Mouse (Mus musculus): ENCODE data around the gene Itpka.

DNA sequence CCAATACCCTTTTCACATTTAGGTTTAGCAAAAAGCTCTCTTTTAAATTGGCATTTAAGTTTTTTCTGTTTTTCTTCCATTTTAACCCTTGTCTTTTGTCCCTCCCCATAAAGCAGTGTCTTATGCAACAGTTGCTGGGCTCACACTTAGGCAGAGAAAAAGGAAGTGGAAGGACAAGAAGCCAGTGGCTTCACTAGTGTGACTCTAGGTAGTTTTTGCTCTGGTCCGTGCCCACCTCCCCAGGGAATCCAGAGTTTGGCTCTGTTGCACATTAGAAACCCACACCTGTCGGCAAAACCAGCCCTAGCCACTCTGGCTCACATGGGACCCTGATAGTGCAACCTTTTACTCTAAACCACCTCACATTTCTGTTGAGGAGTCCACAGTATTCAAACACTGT, 43.7 kb upstream of the Itpka start:
- TF ChIP-seq CTCF (IDR thresholded peaks at IDR 0.05; ENCODE audit: extremely low read depth, insufficient read depth, low read length) (no peak), POLR2A (IDR thresholded peaks at IDR 0.05; ENCODE audit: extremely low read depth, insufficient read depth, low read length) (no peak)
